Mouse (Mus musculus): ENCODE data around the gene Fbxw4.

DNA sequence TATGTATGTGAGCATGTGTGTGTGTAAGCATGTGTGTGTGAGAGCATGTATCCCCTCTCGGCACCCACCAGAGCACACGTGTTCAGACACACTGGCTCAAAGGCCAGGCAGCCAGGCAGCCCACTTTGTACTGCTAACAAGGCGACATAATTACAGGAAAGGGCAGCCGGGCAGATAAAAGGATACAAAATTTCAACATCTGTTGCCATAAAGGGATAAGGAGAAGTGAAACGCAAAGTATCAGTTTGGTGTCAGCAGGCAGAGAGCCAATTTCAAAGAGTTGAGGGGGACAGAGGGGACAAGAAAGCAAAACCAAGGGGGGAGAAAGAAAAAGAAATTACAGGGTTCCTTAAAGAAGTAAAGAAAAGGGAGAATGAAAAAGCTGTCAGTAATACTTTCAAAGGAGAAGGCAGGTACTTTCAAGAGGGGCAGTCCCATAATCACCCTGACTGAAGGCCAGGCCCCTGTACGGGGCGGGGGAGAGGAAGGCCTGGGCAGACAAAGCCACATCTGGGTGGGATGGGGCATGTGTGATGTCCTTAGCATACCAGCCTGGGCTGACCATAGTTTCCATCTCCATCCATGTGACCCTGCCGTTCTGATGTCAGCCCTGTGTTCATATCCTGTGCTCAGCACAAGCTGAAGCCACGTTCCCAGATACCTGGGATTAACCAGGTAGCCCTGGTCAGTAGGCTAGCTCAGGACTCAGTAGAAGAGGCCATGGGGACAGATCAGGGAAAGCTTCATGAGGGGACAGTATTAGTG is 75.1 kb downstream of the Fbxw4 start:
- TF ChIP-seq CTCF (IDR thresholded peaks at IDR 0.05; ENCODE audit: low read depth, low read length) (no peak), POLR2A (IDR thresholded peaks at IDR 0.05; ENCODE audit: insufficient read depth, low read length) (no peak)
